Mouse (Mus musculus): ENCODE data around the gene Lypd6b.

The Lypd6b gene

DNA sequence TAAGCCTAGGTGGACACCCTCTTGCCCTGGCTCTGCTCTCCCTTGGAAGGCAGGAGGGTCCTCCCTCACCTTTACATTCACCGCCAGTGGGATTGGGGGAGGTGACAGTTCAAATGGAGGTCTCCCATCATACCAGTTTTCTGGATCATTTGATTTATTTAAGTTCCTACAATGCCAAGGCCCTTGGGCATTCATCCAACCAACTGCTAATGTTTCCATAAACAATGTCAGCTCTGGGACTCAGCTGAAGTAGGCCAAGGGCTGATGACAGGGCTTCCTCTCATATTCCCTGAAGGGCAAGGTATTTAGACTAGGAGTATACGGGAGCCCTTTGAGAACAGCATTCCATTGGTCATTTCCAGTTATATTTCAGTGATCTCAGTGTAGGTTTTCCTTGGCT is 170.0 kb downstream of the Lypd6b start:
- no peak for DNase-seq

DNA sequence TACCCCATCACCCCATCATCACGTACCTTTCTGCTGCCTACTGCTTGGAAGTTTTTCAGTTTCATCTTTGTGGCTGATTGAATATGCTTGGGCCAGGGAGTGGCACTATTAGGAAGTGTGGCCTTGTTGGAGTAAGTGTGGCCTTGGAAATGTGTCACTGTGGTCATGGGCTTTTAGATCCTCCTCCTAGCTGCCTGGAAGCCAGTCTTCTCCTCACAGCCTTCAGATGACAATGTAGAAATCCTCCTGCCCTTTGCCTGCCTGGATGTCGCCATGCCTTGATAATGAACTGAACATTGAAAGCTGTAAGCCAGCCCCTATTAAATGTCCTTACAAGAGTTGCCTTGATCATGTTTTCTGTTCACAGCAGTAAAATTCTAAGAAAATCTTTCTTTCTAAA is 174.5 kb downstream of the Lypd6b start:
- no peak for DNase-seq

DNA sequence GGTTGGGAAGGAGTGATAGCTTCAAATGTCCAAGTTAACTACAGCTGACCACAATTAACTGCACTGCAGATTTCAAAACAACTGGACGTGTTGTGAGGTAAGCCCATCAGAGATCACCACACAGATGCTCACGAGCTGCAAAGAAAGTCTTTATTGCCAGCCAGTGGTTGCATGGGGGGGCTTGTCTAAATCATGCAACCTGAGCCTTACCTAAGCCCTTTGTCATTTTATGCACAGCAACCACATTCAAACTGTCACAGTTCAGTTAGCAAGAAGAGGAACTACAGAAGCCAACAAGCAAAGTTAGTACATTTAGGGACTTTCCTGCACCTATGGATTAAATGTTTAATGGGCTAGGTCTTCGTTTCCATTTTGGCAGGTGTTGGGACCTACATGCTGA is 177.4 kb downstream of the Lypd6b start:
- DNase-seq: no peak

DNA sequence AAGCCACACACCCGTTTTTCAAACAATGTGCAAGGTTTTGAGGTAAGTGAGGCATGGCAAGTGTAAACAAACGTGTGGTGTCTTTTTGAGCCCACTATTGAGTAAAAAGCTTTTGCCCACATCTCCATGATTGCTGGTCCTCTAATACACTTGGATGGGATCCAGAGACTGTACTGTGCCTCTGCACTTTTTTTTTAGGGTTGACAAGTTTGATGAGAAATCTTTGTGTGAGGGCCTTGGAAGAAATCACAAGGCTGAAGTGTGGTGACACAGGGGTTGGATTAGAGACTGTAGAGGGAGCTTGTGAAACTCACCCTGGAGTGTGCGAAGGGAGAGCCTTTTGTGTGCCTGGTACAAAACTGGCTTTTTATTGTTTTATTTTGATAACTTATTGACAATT is 180.3 kb downstream of the Lypd6b start:
- DNase-seq: peak in 1 of 2 experiments; percentile 11

DNA sequence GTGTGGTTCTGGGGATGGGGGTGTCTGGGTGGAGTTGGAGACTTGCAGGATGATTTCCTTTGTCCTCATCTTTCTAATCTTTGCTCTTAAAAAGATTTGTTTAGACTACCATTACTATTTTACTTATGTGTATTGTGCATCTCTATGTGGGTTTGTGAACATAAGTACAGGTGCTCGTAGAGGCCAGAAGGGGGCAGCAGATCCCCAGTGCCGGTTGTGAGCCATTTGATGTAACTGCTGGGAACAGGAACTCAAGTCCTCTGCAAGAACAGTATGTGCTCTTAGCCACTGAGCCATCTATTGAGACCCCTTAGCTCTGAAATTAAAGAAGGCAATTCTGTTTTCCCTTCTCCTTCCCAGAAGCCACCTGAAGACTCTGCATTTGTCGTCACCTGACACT is 183.5 kb downstream of the Lypd6b start:
- DNase-seq: no peak

DNA sequence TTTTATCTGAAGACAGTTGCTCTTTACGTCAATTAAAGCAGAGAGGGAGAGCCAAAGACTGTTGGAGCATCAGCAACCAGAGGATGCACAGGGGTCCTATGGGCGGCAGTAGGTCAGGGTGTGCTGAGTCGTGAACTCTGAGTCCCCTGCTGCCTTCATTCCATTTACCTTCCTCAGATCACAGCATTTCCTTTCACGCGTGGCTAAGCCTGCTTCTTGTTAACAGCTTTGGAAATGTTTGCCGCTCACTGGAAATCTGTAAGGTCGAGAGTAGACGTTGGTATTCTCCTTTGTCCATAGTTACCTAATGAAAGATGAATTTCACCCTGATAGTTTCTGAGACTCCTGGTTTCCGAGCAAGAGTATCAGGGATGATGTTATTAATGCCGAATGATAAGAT is 191.1 kb downstream of the Lypd6b start:
- DNase-seq: no peak

DNA sequence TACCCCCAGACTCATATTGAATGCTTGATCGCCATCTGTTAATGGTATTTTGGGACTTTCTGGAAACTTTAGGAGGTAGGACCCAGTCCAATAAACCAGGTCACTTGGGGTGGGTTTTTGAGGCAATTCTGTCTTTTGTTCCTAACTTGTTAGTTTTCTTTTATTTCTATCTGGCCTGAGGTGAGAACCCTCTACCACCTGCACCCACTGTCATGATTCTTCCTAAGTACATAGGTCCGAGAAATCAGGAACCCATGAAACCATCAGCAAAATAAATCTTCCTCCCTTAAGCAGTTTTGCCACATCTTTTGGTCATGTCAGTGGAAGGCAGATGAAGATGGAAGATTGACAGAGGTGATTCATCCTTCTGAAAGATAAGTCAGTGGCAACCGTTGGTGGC is 192.5 kb downstream of the Lypd6b start:
- no peak for DNase-seq

DNA sequence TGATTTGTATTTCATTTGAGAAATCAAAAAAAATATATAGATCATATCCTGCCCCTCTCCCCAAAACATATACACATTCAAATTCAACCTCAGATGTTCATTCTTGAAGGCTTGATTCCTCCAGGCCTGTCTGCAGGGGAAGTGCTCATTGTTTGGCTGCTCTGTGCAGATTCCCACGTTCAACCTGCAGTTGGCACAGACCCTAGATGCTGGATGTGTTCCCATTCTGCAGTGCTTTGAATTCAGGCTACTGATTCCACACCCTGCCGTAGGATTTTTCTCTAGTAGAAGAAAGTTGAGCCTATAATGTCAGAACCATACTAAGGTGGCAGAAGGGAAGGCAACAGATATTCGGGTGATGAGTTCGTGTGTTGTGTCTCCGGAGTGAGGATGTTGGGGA is 195.5 kb downstream of the Lypd6b start:
- DNase-seq: no peak

DNA sequence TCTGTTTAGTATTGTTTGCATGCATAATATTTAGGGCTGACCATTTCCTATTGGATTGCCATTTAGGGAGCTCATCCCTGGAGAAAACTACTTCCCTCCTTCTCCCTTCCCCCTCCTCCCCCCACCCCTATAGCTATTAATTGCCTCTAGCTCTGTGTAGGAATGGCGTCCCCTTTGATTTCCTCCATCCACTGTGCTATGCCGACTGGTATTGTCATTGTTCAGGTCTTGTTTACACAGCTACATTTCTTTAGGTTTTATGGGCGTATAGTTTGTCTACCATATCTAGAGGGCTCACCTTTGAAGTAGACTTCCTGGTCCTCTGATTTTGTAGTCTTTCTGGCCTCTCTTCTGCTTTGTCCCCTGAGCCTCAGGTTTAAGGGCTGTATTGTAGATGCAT is 197.3 kb downstream of the Lypd6b start:
- no peak for DNase-seq

DNA sequence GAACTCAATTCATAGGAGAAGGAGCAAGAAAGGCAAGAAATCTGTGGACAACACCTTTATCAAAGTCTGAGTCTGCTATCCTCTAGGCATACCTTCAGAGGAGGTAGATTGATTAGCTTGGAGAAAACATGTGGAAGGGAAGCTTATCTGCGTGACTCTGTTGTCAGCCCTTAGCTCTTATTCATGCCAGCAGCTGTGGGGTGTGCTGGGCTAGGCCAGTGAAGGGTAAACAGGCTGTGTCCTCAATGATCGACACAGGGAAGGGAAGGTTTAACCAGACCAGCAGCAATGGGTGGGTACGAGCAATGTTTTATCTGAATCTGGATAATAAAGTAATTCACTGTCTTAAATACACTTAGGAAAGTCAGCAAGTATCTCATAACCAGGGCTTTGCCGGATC is 208.4 kb downstream of the Lypd6b start:
- no peak for DNase-seq

DNA sequence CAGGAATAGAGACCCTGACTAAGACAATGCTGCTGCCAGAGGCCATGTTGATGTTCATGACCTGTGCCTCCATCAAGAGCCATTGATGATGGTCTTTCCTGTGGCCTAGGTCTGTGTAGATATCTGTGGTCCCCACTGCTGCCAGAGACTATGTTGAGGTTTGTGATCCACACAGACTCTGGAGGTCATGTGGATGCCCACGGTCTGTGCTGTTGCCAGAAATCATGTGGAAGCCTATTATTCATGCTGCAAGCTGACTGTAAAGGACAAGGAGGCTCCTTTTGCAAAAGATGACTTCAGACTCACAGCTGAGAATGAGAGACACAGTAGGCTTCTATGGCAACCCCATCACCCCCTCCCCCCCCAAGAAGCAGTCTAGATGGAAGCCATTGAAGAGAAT is 209.7 kb downstream of the Lypd6b start:
- DNase-seq: no peak
